Mouse (Mus musculus) liver, embryonic 14 days (tissue): ENCODE data around the gene Olfr573-ps1. TPM values are rescaled to one million over a fixed set of nuclear protein-coding genes. Genes with fewer than 3 reads are reported as not detected.

Experiments used
- polyA plus RNA-seq: library from polyadenylated mRNA; depleted of rRNA; stranded (reverse); fragments of >200 nt; gene quantifications from 2 replicates; pipeline ENCODE4 v1.2.3, GENCODE M21; 2012; rRNA removed

Gene Olfr573-ps1
- not detected in 2 replicates for polyA plus RNA-seq

DNA sequence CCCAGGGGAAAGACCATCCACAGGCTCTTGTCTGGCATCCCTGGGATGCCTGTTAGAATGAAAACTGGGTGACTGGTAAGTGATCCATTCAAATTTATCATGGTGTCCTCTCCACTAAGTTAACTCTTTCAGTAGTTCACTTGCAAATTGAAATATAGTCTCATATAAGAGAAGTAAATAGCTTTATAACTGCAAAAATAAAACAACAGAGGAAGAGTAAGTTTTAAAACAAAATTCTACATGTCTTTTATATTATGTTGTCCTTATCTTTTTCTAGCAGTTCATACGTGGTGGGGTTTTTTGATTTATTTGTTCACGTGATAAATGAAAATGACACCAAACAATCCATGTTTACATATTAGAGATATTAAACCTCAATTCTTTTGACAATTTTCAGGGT, at the start of gene Olfr573-ps1:
Olfr573-ps1 (minus strand) TSS at position 101 of the 400 bp plus-strand sequence.

DNA sequence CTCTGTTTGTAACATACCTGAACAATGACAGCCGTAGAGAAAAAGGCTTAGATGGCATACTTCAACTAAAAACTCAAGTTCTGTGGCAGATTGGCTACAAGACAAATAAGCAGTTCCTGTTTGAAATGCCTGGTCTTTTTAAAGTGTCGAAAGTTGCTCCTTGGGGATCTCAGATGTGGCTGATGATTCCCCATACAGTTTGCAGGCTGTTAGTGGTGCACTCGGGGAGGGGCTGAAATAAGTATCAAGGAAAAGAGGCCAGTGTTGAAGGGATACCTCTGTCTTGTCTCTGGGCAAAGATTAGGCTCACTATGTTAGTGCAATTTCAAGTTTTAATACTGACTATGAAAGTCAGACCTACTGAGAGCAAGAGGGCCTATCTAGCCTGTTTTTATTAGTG, 46.8 kb upstream of the Olfr573-ps1 start, which contains the start of gene Olfr578:
Olfr578 (minus strand) TSS at position 101 of the 400 bp plus-strand sequence.

DNA sequence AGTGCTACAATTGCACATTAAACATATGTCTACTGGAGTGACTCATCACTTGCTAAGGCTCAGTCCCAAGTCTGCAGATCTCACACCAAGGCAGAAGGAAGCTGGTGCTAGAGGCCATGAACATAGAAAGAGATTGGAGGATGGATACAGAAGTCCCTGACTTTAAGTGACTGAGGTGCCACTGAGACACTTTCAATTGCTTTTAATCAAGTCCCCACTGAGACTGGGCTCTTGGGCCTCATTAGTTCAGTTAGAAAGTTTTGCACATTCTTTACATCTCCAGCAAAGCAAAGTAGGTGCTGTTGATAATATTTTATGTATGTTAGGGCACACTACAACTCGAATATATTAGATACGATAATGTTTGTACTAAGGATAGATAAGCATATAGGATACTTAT, 33.5 kb upstream of the Olfr573-ps1 start, which contains the start of gene Olfr577:
Olfr577 (minus strand) TSS at position 101 of the 400 bp plus-strand sequence.

DNA sequence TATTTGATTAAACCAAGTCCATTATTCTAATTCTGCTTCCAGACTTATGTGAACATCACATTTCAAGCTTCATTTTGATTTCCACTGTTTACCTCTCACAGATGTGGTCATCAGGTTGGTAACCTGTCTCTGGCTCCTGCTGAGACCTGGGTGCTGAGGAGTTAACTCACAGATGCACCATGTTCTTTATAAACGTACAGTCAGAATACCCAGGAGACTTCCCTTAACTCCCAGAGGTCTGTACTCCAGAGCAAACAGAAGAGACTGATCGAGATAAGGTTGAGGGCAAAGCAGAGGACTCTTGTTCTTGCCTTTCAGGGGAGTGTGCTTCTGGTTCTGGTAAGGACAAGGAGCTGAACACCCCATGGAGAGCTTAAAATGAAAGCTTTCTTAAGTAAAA, 20.0 kb upstream of the Olfr573-ps1 start, which contains the start of gene Olfr576:
Olfr576 (plus strand) TSS at position 301 of the 400 bp plus-strand sequence.

DNA sequence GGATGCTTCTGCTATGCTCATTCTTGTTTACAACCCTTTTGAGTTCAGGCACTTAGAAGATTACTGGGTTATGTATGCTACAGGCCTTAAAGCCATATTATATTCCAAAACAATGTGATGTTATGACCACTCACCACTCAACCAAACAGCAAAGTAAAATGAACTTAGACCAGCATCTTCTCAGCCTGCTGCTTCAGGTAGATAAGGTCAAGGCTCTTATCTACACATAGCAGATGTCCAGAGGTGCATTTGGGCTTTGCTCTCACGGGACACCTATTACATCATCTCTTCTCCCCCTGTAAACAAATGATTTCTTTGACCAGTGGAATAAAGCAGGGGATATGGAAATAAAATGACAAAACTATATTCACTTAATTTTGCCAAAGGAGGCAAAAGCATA, 16.2 kb upstream of the Olfr573-ps1 start, which contains the start of gene Olfr575:
Olfr575 (minus strand) TSS at position 183 of the 400 bp plus-strand sequence.

DNA sequence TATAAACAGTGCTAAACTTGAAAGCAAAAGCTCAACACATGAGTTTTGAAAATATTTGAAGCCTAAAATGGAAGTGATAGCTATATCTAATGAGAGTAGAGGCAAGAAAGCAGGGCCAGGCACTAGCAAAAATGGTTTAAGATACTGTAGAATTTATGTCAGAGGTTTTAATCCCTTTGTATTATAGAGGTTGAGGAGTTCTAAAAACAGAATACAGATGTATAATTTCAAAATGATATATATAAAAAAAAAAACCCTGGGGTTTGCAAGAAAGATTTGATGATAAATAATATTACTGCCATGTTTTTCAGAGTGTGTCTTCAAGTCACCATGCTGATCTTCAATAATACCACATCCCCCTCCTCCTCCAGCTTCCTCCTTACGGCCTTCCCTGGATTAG, 5.8 kb upstream of the Olfr573-ps1 start, which contains the start of gene Olfr574:
Olfr574 (plus strand) TSS at position 301 of the 400 bp plus-strand sequence.

DNA sequence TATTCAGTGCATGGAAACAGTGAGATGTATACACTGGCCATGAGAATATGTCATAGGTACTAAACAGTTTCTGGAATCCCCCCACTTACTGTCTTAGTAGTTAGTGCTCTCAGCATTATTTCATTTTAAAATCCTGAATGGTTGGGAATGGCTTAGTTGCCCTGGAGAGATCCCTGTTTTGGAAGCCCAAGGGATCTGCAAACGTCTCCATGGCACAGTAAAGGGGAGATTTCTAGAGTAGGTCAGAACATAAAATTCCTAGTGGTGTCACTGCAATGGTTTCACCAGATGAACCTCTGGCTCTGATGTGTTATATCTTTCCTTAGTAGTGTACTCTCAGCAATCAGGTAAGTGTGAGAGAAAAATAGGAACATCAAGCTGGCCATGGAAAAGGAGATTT, 18.3 kb downstream of the Olfr573-ps1 start, which contains the start of gene Olfr572:
Olfr572 (plus strand) TSS at position 301 of the 400 bp plus-strand sequence.

DNA sequence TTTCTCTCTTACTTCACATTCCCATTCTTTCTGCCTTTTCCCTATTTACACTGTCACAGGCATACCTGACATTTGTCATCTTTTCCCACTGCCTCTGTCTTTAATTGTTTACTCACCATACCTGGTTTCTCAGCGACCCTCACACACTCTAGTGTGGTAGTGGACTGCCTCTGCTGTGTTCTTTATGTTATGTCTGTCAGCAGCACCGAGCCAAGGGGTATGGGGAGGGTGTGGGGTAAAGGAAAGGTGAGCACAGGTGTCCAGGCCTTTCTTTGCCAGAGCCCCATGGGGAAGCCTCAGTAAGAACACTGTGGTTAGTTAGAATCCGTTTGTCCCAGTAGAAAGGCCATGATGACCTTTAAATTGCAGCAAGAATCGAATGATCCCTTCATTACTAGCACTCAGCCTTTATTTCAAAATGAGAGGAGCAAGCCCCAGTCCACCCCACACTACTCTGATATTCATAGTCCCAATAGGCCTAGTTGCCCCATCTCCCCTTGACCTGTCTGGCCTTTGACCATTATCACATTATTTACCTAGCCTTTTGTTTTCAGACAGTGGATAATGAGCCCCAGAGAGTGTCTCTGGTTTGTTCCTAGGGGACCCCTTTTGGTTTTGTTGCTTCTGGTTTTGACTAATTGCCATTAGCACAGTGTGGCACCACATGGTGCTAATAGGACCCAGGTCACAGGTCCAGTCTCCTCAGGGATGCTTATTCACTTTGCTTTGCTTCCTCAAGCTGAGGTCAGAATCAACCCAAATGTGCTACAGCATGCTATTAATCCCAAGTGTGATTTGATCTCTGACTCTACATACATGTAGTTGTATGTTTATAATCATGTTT, 25.1 kb downstream of the Olfr573-ps1 start, which contains the start of gene Olfr571:
Olfr571 (minus strand) TSS at position 505 of the 844 bp plus-strand sequence.

Other genes with a start within 250 kb of the Olfr573-ps1 start
- gene Olfr557, start 246.7 kb downstream of the Olfr573-ps1 start, polyA plus RNA-seq: not detected in 2 replicates
- gene Olfr558, start 240.4 kb downstream of the Olfr573-ps1 start, polyA plus RNA-seq: not detected in 2 replicates
- not detected in 2 replicates for gene Olfr33, start 223.5 kb downstream of the Olfr573-ps1 start, polyA plus RNA-seq
- gene Olfr559, start 215.1 kb downstream of the Olfr573-ps1 start, polyA plus RNA-seq: not detected in 2 replicates
- gene Olfr560, start 183.2 kb downstream of the Olfr573-ps1 start, polyA plus RNA-seq: not detected in 2 replicates
- 0.01 and 0.15 TPM in 2 replicates for gene Olfr78, start 183.1 kb downstream of the Olfr573-ps1 start, polyA plus RNA-seq
- gene Olfr561, start 171.4 kb downstream of the Olfr573-ps1 start, polyA plus RNA-seq: 0.05 TPM in 1 of 2 replicates, not detected in the other
- gene Olfr564, start 139.1 kb downstream of the Olfr573-ps1 start, polyA plus RNA-seq: not detected in 2 replicates
- gene Olfr566, start 83.8 kb downstream of the Olfr573-ps1 start, polyA plus RNA-seq: not detected in 2 replicates
- gene Olfr568, start 65.5 kb downstream of the Olfr573-ps1 start, polyA plus RNA-seq: not detected in 2 replicates
- not detected in 2 replicates for gene Olfr569, start 51.7 kb downstream of the Olfr573-ps1 start, polyA plus RNA-seq
- gene Olfr570, start 48.0 kb downstream of the Olfr573-ps1 start, polyA plus RNA-seq: not detected in 2 replicates
- gene Olfr571, start 25.0 kb downstream of the Olfr573-ps1 start, polyA plus RNA-seq: not detected in 2 replicates
- not detected in 2 replicates for gene Olfr572, start 18.2 kb downstream of the Olfr573-ps1 start, polyA plus RNA-seq
- not detected in 2 replicates for gene Olfr574, start 5.9 kb upstream of the Olfr573-ps1 start, polyA plus RNA-seq
- gene Olfr575, start 16.2 kb upstream of the Olfr573-ps1 start, polyA plus RNA-seq: 0.03 TPM in 1 of 2 replicates, not detected in the other
- not detected in 2 replicates for gene Olfr576, start 20.1 kb upstream of the Olfr573-ps1 start, polyA plus RNA-seq
- not detected in 2 replicates for gene Olfr577, start 33.4 kb upstream of the Olfr573-ps1 start, polyA plus RNA-seq
- gene Olfr578, start 46.7 kb upstream of the Olfr573-ps1 start, polyA plus RNA-seq: not detected in 2 replicates
- gene Olfr582, start 95.4 kb upstream of the Olfr573-ps1 start, polyA plus RNA-seq: not detected in 2 replicates
- not detected in 2 replicates for gene Olfr583, start 108.7 kb upstream of the Olfr573-ps1 start, polyA plus RNA-seq
- not detected in 2 replicates for gene Olfr584, start 139.3 kb upstream of the Olfr573-ps1 start, polyA plus RNA-seq
- gene Olfr585, start 155.1 kb upstream of the Olfr573-ps1 start, polyA plus RNA-seq: not detected in 2 replicates
- not detected in 2 replicates for gene Olfr586, start 183.1 kb upstream of the Olfr573-ps1 start, polyA plus RNA-seq
- not detected in 2 replicates for gene Olfr588-ps1, start 198.3 kb upstream of the Olfr573-ps1 start, polyA plus RNA-seq
- gene Olfr589, start 213.8 kb upstream of the Olfr573-ps1 start, polyA plus RNA-seq: not detected in 2 replicates
- not detected in 2 replicates for gene Olfr591, start 235.8 kb upstream of the Olfr573-ps1 start, polyA plus RNA-seq
- gene Olfr592, start 242.2 kb upstream of the Olfr573-ps1 start, polyA plus RNA-seq: not detected in 2 replicates